Mouse (Mus musculus) MEL (cell line): ENCODE results near the gene C77080. TPM values are rescaled to one million over a fixed set of nuclear protein-coding genes. Genes with fewer than 3 reads are reported as not detected.

ENCODE experiments used
- DNase-seq: peaks from one replicate; pipeline ENCODE4 v3.0.0; 2011; ENCODE audit warnings: low read depth, low spot score
- H3K27ac ChIP-seq: 2 replicates; pipeline ENCODE4 v1.5.1; 2012; ENCODE audit warnings: low read depth, mild to moderate bottlenecking, control low read depth, low read length, moderate library complexity; ENCODE audit not compliant: control insufficient read depth
- H3K27me3 ChIP-seq, 2 experiments: fragments of 150-350 bp in 1 of 2; sonication (generic) in 1 of 2; 2 replicates each; pipeline ENCODE4 v1.6.1; 2012; ENCODE audit warnings: low read length in 2 of 2, mild to moderate bottlenecking in 2 of 2, improper control_type of control experiment in 1 of 2, moderate library complexity in 1 of 2; ENCODE audit not compliant: insufficient read depth in 2 of 2, control insufficient read depth in 1 of 2
- H3K36me3 ChIP-seq, 2 experiments: 2 replicates each; pipeline ENCODE4 v1.6.1; 2012 to 2014; ENCODE audit warnings: low read length in 2 of 2, improper control_type of control experiment in 1 of 2, inconsistent platforms in 1 of 2, mild to moderate bottlenecking in 1 of 2; ENCODE audit not compliant: insufficient read depth in 2 of 2, control insufficient read depth in 1 of 2
- H3K4me1 ChIP-seq, 2 experiments: fragments of 150-350 bp in 1 of 2; sonication (generic) in 1 of 2; 2 replicates each; pipeline ENCODE4 v1.6.1; 2012; ENCODE audit warnings: low read length in 2 of 2, improper control_type of control experiment in 1 of 2, mild to moderate bottlenecking in 1 of 2; ENCODE audit not compliant: insufficient read depth in 2 of 2, control insufficient read depth in 1 of 2
- H3K4me3 ChIP-seq, 2 experiments: fragments of 150-350 bp in 1 of 2; sonication (generic) in 1 of 2; 2 replicates each; pipeline ENCODE4 v1.5.1; 2012; ENCODE audit warnings: low read depth in 2 of 2, low read length in 2 of 2, mild to moderate bottlenecking in 2 of 2, moderate library complexity in 2 of 2, control low read depth in 1 of 2, improper control_type of control experiment in 1 of 2; ENCODE audit not compliant: control insufficient read depth in 1 of 2, insufficient read depth in 1 of 2
- H3K79me2 ChIP-seq: 2 replicates; pipeline ENCODE4 v1.6.1; 2012; ENCODE audit warnings: mild to moderate bottlenecking, low read length, moderate library complexity; ENCODE audit not compliant: control insufficient read depth, poor library complexity, insufficient read depth
- H3K9ac ChIP-seq: 2 replicates; pipeline ENCODE4 v1.6.1; 2012; ENCODE audit warnings: low read depth, mild to moderate bottlenecking, control low read depth, low read length, moderate library complexity; ENCODE audit not compliant: control insufficient read depth, poor library complexity, severe bottlenecking
- H3K9me3 ChIP-seq: fragments of 150-350 bp; sonication (generic); replicated peaks from 2 replicates; pipeline ENCODE4 v1.6.1; 2012; ENCODE audit warnings: mild to moderate bottlenecking, low read length, improper control_type of control experiment, moderate library complexity; ENCODE audit not compliant: insufficient read depth
- CHD1 ChIP-seq: IDR thresholded peaks from 2 replicates; pipeline ENCODE4 v1.6.1; 2012; ENCODE audit warnings: low read depth, mild to moderate bottlenecking, inconsistent platforms, low read length, improper control_type of control experiment
- E2F4 ChIP-seq: IDR thresholded peaks from 2 replicates; pipeline ENCODE4 v1.6.1; 2011; ENCODE audit warnings: low read depth, low read length, improper control_type of control experiment, borderline replicate concordance
- ELF1 ChIP-seq: IDR thresholded peaks from 2 replicates; pipeline ENCODE4 v1.6.1; 2014; ENCODE audit warnings: low read depth, mild to moderate bottlenecking, inconsistent platforms, low read length, improper control_type of control experiment, moderate library complexity
- GABPA ChIP-seq: IDR thresholded peaks from 2 replicates; pipeline ENCODE4 v1.6.1; 2012; ENCODE audit warnings: low read depth, mild to moderate bottlenecking, inconsistent platforms, low read length, improper control_type of control experiment, moderate library complexity
- JUND ChIP-seq: IDR thresholded peaks from 2 replicates; pipeline ENCODE4 v1.6.1; 2011; ENCODE audit warnings: low read depth, mild to moderate bottlenecking, improper control_type of control experiment, low read length
- MEF2A ChIP-seq: IDR thresholded peaks from 2 replicates; pipeline ENCODE4 v1.6.1; 2014; ENCODE audit warnings: low read depth, mild to moderate bottlenecking, inconsistent platforms, low read length, improper control_type of control experiment; ENCODE audit not compliant: poor library complexity, insufficient replicate concordance, severe bottlenecking; ENCODE audit errors: extremely low read depth
- NELFE ChIP-seq: IDR thresholded peaks from 2 replicates; pipeline ENCODE4 v1.6.1; 2011; ENCODE audit warnings: low read depth, low read length, improper control_type of control experiment
- NRF1 ChIP-seq: IDR thresholded peaks from 2 replicates; pipeline ENCODE4 v1.6.1; 2014; ENCODE audit warnings: low read depth, mild to moderate bottlenecking, inconsistent platforms, low read length, improper control_type of control experiment, moderate library complexity; ENCODE audit not compliant: poor library complexity, insufficient read depth, severe bottlenecking
- POLR2A ChIP-seq, 2 experiments: IDR thresholded peaks; 2 replicates each; pipeline ENCODE4 v1.6.1; 2011 to 2012; ENCODE audit warnings: low read length in 2 of 2, mild to moderate bottlenecking in 2 of 2, control low read depth in 1 of 2, improper control_type of control experiment in 1 of 2, low read depth in 1 of 2, moderate library complexity in 1 of 2; ENCODE audit not compliant: control insufficient read depth in 1 of 2, insufficient read depth in 1 of 2, poor library complexity in 1 of 2
- POLR2AphosphoS5 ChIP-seq: IDR thresholded peaks from 2 replicates; pipeline ENCODE4 v1.6.1; 2012; ENCODE audit warnings: low read depth, borderline replicate concordance, mild to moderate bottlenecking, inconsistent platforms, low read length, moderate library complexity, mixed read lengths
- SMC3 ChIP-seq: IDR thresholded peaks from 2 replicates; pipeline ENCODE4 v1.6.1; 2011; ENCODE audit warnings: low read depth, low read length, improper control_type of control experiment
- TAL1 ChIP-seq: IDR thresholded peaks from 2 replicates; pipeline ENCODE4 v1.6.1; 2012; ENCODE audit warnings: mild to moderate bottlenecking, inconsistent platforms, low read length, moderate library complexity, mixed read lengths
- TCF12 ChIP-seq: IDR thresholded peaks from 2 replicates; pipeline ENCODE4 v1.6.1; 2014; ENCODE audit warnings: low read depth, mild to moderate bottlenecking, inconsistent platforms, low read length, improper control_type of control experiment, moderate library complexity
- UBTF ChIP-seq: IDR thresholded peaks from 2 replicates; pipeline ENCODE4 v1.6.1; 2012; ENCODE audit warnings: low read depth, mild to moderate bottlenecking, inconsistent platforms, low read length, improper control_type of control experiment, moderate library complexity, borderline replicate concordance; ENCODE audit not compliant: insufficient read depth
- USF2 ChIP-seq, 2 experiments: IDR thresholded peaks; 2 replicates each; pipeline ENCODE4 v1.6.1; 2011 to 2012; ENCODE audit warnings: improper control_type of control experiment in 2 of 2, low read length in 2 of 2, borderline replicate concordance in 1 of 2, inconsistent platforms in 1 of 2, low read depth in 1 of 2, mild to moderate bottlenecking in 1 of 2; ENCODE audit not compliant: insufficient read depth in 1 of 2
- ZC3H11A ChIP-seq: IDR thresholded peaks from 2 replicates; pipeline ENCODE4 v1.6.1; 2012; ENCODE audit warnings: low read depth, mild to moderate bottlenecking, inconsistent platforms, low read length, improper control_type of control experiment
- ZMIZ1 ChIP-seq: IDR thresholded peaks from 2 replicates; pipeline ENCODE4 v1.6.1; 2012; ENCODE audit warnings: low read depth, mild to moderate bottlenecking, inconsistent platforms, low read length, improper control_type of control experiment, moderate library complexity
- polyA plus RNA-seq, 2 experiments: library from polyadenylated mRNA; stranded (reverse) in 1 of 2; unstranded in 1 of 2; fragments of >175 nt in 1 of 2; fragments of >200 nt in 1 of 2; gene quantifications; 2 replicates each; pipeline versions ENCODE4 v1.2.1 to v1.2.4; 2012; ENCODE audit warnings: low replicate concordance in 2 of 2, low read depth in 1 of 2; ENCODE audit not compliant: insufficient read length in 2 of 2, insufficient read depth in 1 of 2, missing spikeins in 1 of 2
- total RNA-seq: library from RNA; depleted of rRNA; stranded (reverse); fragments of 300-350 nt; gene quantifications from 2 replicates; pipeline ENCODE4 v1.2.3, GENCODE M21; 2012

C77080 gene
- total and polyA plus RNA-seq, 3 experiments = 0.92 to 6.9 TPM; not detected in 1

DNA sequence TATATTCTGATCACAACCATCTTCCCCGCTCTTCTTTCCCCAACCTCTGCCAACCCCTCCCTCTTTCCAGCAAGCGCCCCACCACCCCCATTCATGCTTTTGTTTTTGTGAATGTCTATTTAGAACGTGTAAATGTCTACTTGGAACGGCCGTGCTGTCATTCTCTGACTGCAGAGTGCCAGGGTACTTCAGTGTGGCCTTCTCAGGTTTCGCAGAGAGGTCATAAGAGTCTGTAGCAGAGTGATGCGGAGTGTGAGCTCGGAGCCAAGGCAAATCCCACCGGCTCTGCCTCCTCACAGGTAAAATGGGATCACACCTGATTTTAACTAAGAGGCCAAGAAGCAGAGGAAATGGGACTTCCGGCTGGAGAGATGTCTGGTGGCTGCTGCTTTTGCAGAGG is 37.9 kb upstream of the C77080 start:
- peaks cover 7 to 13% of the 10 kb centered on the region in 2 experiments; a peak in 3 of 4 replicates for H3K4me1 ChIP-seq
- no peak overlapping the region for H3K4me3 ChIP-seq
- H3K27ac ChIP-seq = no peak overlapping the region
- H3K9ac ChIP-seq = no peak overlapping the region
- H3K79me2 ChIP-seq = no peaks in the 10 kb centered on the region
- TF ChIP-seq ZMIZ1 (no peak), TCF12 (no peak), NRF1 (no peak)
- no peaks in the 10 kb centered on the region for H3K27me3 ChIP-seq
- no peaks in the 10 kb centered on the region for H3K9me3 ChIP-seq
- DNase-seq = no peak
- peaks cover 0 to 16% of the 10 kb centered on the region in 2 experiments; a peak in 2 of 4 replicates for H3K36me3 ChIP-seq

DNA sequence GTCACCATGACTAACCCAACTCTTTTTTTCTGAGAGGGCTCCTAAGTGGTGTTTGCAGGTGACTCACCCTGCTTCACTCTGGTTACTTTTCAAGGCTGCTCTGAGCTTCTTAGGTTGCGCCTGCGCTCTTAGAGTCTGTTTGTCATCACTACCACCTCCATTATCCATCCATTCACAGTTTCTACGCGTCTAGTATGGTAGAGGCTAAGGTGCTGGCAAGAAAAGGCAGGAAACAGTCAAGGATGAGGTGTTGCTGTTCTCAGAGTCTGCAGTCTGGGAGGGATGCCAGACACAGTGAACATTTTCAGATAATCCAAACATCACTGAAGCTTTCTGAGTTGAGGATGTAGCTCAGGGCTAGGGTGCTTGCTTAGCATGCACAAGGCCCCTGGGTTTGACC is 36.5 kb upstream of the C77080 start:
- Histone ChIP-seq H3K9ac (no peak overlapping the region), H3K27me3 (no peaks in the 10 kb centered on the region), H3K4me1 (peaks cover 5 to 13% of the 10 kb centered on the region in 2 experiments; a peak in 3 of 4 replicates), H3K27ac (no peak overlapping the region), H3K9me3 (no peaks in the 10 kb centered on the region), H3K79me2 (no peaks in the 10 kb centered on the region), H3K4me3 (no peak overlapping the region), H3K36me3 (peaks cover 0 to 10% of the 10 kb centered on the region in 2 experiments; a peak in 2 of 4 replicates)
- peak; percentile 37 for DNase-seq
- TF ChIP-seq NRF1 (no peak), SMC3 (no peak), ELF1 (no peak), ZC3H11A (no peak)

DNA sequence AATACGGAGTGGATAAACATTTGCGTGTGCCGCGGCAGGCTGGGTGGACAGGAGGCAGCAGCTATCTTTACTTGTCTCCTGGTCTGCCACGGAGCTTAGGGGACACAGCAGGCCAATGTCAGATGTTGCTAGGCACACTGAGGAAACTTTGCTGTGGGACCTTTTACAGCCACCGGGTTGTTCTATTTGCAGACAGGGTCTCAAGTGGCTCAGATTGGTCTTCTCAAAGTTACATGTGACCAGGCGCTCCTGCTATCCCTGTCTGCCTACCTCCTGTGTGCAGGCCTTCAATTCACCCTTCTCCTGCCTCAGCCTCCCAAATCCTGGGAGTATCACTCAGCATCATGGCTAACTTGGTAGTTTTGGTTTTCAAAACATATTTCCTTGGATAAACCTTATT is 34.9 kb upstream of the C77080 start:
- Histone ChIP-seq H3K4me1 (peaks cover 5 to 17% of the 10 kb centered on the region in 2 experiments; a peak in 3 of 4 replicates), H3K36me3 (peaks cover 0 to 10% of the 10 kb centered on the region in 2 experiments; a peak in 2 of 4 replicates), H3K79me2 (no peaks in the 10 kb centered on the region), H3K9ac (no peak overlapping the region), H3K27me3 (no peaks in the 10 kb centered on the region), H3K27ac (no peak overlapping the region), H3K9me3 (no peaks in the 10 kb centered on the region), H3K4me3 (no peak overlapping the region)
- no peak for DNase-seq
- no peak for TF ChIP-seq POLR2A (IDR thresholded peaks at IDR 0.05; ENCODE audit: control insufficient read depth in 1 of 2, insufficient read depth in 1 of 2, low read depth in 1 of 2, low read length in 2 of 2, poor library complexity in 1 of 2)
- TF ChIP-seq GABPA = no peak
- no peak for TF ChIP-seq CHD1
- TF ChIP-seq NELFE = no peak
- TF ChIP-seq MEF2A = no peak
- TF ChIP-seq SMC3 = no peak
- no peak for TF ChIP-seq TAL1
- no peak for TF ChIP-seq JUND
- no peak for TF ChIP-seq NRF1
- TF ChIP-seq UBTF = no peak
- no peak for TF ChIP-seq POLR2AphosphoS5
- TF ChIP-seq USF2 (IDR thresholded peaks at IDR 0.05; ENCODE audit: borderline replicate concordance in 1 of 2, insufficient read depth in 1 of 2, low read depth in 1 of 2, low read length in 2 of 2) = no peak
- no peak for TF ChIP-seq E2F4
